Mouse (Mus musculus) cerebellum, adult (tissue): ENCODE results near the gene Xylt1.

Experiments
- ATAC-seq: cut with Nextera tagmentation; 2 replicates; pipeline ENCODE4 v1.9.2; 2017; ENCODE audit warnings: mild to moderate bottlenecking, moderate library complexity, mixed read lengths; ENCODE audit not compliant: insufficient number of reproducible peaks, low FRiP score, low TSS enrichment

Gene Xylt1

DNA sequence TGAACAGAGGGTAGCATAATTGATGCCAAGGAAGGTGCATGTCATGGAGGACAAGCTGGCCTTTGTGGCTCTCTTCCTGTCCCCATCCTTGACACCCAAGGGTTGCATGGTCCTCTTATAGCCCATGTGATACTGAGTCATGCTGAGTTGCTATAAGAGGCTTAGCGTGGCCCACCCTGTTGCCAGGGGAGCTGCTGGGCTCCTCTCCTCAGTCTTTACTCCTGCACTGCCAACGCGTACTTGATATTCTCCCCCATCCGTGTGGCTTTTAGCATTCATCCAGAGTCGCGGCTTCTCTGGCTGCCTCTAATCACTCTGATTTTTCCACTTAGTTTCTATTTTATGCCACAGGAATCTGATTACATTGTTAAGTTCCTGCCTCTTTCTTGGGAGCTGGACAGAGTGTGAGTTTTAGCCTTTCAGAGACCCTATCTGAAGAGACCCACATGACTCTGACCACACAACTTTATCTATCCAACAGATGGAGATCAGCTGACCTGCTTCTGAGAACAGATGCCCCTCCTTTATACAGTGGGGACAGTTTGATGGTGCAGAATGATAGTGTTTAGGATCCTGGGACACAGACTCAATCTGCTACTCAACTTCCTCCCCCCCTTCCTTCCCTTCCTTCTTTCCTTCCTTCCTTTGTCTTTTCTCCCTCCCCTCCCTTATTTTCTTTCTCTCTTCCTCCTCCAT is 206.6 kb downstream of the Xylt1 start:
- no peak for ATAC-seq

DNA sequence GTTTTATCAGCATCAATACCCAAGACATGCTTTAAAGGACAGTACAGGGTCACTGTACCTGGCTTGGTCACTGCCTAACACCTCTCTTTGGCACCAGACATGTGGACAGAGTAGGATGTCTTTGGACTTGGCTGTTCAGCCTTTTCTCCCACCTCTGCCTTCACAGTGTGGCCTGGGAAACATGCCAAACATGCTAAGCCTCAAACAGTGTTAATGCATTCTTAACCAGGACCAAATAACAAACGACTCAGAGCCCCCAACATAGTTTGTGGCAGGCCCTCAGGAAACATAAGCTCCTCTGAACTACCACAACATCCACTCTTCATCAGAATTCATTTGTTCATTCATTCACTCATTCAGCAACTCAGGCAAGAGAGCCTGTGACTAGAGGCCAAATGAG is 207.6 kb downstream of the Xylt1 start:
- ATAC-seq, result no peak

GRCm38 (mm10) chr7:117589359-117589758 is 208.6 kb downstream of the Xylt1 start:
- ATAC-seq, result no peak

DNA sequence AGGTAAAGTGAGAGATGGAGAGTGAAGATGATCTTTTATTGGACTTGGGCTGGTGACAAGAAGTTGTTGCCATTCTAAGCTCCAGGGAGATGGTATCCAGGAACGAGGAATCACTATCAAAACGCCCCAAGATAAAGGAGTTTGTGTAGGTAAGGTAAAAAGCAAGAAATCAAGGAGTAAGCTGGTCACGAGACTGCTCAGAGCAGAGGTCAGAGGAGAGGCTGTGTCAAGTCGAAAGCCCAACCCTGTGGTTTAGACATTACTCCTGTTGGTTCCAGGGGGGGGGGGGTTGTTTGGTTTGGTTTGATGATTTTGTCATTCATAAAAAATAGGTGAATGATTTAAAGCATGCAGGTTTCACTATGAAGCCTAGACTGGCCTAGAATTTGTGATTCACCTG is 209.0 kb downstream of the Xylt1 start:
- ATAC-seq, result no peak

DNA sequence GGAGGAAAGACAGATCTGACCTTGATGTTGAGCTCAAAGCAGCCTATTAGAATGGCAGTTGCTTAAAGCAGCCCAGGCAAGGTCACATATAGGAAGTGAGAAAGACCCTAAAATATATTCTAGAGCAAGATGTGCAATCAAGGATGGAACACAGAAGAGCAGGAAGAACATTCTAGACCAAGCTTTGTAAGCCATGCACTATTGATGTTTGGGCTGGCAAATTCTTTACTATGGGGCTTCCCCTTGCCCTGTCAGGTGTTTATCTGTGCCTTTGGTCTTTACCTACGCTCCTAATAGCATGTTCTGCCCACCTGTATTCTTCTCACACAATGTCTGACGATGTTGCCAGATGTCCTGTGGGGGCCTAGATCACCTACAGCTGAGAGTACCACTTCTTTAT is 213.4 kb downstream of the Xylt1 start:
- no peak for ATAC-seq

- ATAC-seq, result no peak
These were observed 214.4 kb downstream of the Xylt1 start for GRCm38 (mm10) chr7:117595029-117595695.

GRCm38 (mm10) chr7:117600443-117600842 is 219.7 kb downstream of the Xylt1 start:
- no peak for ATAC-seq

- no peak for ATAC-seq
These were observed 229.7 kb downstream of the Xylt1 start for GRCm38 (mm10) chr7:117610439-117610838.

DNA sequence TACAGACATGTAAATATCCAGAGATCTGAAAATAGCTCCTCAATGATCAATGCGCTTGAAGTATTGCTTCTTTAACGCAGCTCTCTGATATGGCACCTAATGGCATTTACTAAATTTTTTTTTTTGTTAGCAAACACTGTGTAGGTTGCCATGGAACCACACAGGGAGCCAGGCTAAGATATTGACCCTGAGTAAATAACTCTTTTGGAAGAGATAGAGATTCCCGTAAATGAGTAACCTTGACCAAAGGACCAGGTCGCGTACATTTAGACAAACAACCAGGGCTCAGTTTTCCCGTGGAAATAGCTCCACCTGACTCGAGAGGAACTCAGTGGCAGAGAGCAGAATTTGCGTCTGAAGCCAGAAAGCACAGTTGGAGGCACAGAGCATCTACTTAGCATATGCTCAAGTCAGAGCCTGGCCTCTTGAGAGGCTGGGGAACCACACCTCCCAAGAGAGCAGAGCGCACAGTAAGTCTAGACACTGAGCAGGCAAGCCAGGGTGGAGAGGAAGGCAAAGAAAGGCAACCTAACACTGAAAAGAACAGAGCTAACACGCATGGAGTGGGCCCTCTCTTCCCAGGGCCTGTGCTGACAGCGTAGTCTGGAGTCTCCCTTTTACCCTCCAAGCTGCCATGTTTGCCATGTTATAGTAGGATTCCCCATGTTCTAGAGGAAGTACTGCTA is 232.2 kb downstream of the Xylt1 start:
- no peak for ATAC-seq

DNA sequence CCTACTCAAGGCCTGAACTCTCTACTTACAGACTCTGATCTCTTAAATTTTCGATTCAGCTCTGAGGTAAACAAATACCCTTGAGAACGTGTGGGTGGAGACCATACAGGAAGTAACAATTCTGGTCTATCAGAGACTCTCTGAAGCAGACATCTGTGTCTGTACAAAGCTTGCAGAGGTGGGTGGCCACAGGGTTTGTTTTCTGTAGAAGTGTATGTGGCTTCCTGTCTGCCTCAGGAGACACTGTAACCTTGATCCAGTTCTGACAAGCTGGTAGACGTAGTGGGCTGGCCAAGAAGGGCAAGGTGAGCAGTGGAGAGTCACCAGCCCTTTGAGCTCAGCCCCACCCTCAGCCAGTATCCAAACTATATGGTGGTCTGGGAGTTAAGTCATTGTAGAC is 233.0 kb downstream of the Xylt1 start:
- no peak for ATAC-seq

- no peak for ATAC-seq
These were observed 233.6 kb downstream of the Xylt1 start for GRCm38 (mm10) chr7:117614346-117614745.

DNA sequence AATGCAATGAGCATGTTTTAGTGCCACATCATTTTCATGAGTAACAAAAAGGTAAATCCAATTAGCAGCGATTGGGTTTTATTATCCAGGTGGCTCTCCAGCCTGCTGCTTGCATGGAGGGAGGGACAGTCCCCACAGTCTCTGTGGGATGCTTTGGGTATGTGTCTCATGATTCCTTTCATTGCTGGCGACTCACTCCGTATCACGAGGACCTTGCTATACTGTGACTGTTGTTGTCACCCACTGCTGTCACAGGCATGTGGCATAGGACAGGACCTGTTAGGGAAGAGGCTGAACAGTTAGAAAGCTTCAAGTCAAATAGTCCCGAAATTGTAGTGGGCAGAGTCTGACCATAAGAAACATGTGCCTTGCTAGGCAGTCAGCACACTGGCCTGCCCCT is 234.1 kb downstream of the Xylt1 start:
- no peak for ATAC-seq

DNA sequence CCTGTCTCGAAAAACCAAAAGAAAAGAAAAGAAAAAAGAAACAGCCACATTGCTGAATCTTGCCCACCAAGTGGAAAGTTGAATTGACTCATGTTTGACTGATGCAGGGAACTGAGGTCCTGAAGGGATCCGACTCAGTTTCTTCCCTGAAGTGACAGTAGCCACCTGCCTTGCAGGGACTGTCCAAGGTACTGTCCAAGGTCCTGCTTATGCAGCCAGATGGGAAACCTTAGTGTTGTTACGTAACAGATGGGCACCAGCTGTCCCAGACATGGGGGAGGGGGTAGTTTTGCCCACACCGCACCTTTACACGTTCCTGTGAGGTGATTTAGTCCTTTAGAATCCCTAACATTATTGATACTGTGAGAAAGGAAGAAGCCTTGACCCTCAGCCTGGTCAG is 235.5 kb downstream of the Xylt1 start:
- ATAC-seq, result no peak

- no peak for ATAC-seq
These were observed 238.0 kb downstream of the Xylt1 start for GRCm38 (mm10) chr7:117618715-117619150.

DNA sequence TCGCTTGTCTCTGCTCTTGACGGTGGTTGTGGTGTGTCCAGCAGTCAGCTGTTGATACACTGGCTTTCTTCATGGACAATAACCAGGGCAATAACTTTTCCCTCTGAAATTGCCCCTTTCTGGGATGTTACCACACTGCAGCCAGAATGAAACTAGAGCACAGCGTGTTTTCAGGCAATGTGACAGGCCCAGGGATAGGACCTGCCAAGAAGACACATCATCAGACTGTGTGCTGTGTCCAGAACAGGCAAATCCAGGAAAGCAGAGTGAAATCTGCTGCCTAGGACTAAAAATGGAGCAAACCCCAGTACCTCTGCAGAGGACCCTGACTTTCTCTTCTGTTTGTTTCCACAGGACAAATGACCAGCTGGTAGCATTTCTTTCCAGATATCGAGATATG is 240.8 kb downstream of the Xylt1 start:
- no peak for ATAC-seq

DNA sequence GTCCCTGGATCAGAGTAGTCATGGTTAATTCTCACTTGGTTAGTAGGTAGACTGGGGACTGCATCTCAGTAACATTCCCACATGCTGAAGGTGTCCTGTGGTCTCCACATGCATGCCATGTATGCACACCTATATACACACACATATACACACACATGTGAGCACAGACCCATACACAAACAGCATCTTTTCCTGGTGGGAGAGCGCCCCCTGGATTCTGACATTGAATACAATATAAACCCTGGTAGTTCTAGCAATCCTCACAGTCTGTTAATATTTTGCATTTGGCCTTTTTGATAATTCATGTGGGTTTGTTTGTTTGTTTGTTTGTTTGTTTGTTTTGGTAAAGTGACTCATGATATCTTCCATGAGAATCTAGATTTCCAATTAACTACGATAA is 242.0 kb downstream of the Xylt1 start:
- no peak for ATAC-seq

DNA sequence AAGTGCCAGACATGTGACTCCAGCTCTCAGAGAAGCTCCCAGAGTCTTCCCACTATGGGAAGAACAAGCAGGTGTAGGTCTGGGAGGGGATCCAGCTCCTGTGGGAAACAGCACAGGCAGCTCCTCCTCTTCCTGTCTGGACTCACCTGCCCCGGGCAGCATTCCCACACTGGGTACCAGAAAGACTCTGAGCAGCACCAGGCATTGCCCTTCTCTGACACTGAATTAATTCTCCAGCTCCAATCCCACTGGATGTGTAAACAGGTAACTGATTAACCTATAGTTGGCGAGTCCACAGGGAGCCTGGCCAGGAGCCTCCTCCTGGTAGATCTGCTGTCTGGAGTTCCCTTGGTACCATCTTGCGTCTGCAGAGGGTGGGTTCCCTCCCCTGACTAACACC is 248.0 kb downstream of the Xylt1 start:
- ATAC-seq, result no peak

GRCm38 (mm10) chr7:117630657-117631056 is 249.9 kb downstream of the Xylt1 start:
- no peak for ATAC-seq

DNA sequence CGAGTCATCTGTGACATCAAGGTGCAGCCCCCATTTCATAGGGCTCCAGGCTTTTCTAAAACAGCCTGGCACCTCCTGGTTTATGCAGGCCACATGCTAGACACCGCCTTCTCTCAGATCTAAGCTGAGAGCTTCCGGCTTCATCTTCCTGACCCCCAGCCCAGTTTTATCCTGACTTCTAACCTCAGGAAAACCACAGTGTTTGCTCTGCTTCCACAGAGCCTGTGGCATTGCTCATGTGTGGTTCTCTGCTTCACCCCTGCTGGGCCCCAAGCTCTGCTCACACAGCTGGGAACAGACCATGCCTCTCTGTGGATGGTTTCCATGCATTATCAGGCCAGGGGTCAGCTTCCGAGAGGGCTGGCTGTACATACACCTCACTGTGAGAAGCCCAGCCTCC is 254.8 kb downstream of the Xylt1 start:
- ATAC-seq, result no peak

- no peak for ATAC-seq
These were observed 255.9 kb downstream of the Xylt1 start for GRCm38 (mm10) chr7:117636713-117637112.

GRCm38 (mm10) chr7:117637997-117638396 is 257.2 kb downstream of the Xylt1 start:
- ATAC-seq, result no peak

DNA sequence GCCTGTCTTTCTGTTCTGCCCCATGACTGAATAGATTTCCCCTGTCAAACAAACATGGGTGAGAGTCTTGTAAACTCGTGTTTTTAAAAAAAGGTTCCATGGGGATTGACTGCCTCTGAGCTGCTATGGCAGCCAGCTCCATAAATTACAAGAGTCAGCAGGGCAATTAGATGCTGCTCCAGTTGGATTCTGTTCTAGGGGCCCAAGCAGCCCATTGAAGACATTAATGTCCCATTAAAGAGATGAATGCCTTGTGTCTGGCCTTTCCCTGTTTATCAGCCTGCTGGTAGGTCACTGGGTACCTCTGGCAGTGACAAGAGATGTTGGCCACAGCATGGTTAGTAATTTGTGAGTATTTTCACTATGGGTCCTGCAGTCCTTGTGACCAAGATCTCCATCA is 271.9 kb downstream of the Xylt1 start:
- no peak for ATAC-seq
